Comparison of ENCODE assay signal across 10 mouse cellular contexts in genomic region chr10:57783289-57784130, GRCm38 (mm10). TPM values are rescaled to one million over a fixed set of nuclear protein-coding genes. Genes with fewer than 3 reads are reported as not detected.
DNase-seq lines count a peak whose midpoint lies in the region.
"Had no signal": no experiment of that assay in that cellular context is flagged by ENCODE, and none has a peak within 500 bp of the region (broad histone marks: within the 10 kb centered on the region; RNA-seq: fewer than 3 reads in every experiment).

No protein-coding gene starts in this region.

- WGBS in hindbrain, embryonic 10.5 days, result 29% methylated on average over 13 of the region's 13 CpGs

- peak overlapping the region; percentile 89 for H3K27ac ChIP-seq in hindbrain, embryonic 10.5 days

- no peaks in the 10 kb centered on the region for H3K27me3 ChIP-seq in hindbrain, embryonic 10.5 days (ENCODE audit: insufficient read depth, poor library complexity, severe bottlenecking)

- H3K9me3 ChIP-seq in hindbrain, embryonic 10.5 days, result no peaks in the 10 kb centered on the region

- peaks cover 17% of the 10 kb centered on the region for H3K36me3 ChIP-seq in hindbrain, embryonic 10.5 days

- DNase-seq in right cerebral cortex, adult 2 months (ENCODE audit: low spot score in 2 of 2), result peak; percentile 34 to 48
- no peak for DNase-seq in right cerebral cortex, postnatal 14 days
- DNase-seq in hindbrain, embryonic 10.5 days (ENCODE audit: low spot score), result peak; percentile 32
- peak; percentile 23 to 69 for DNase-seq in left cerebral cortex, postnatal 25 days (ENCODE audit: low spot score in 2 of 2)
- peak; percentile 43 for DNase-seq in right cerebral cortex, postnatal 25 days
- no peak for DNase-seq in retina, embryonic 14.5 days (ENCODE audit: low spot score)
- DNase-seq in kidney, adult 11 months, result no peak
- no peak for DNase-seq in heart, postnatal 36 days
- DNase-seq: cerebellum, postnatal 36 days; gastrocnemius, postnatal 14 days had no signal

- peaks cover 48% of the 10 kb centered on the region for H3K4me1 ChIP-seq in hindbrain, embryonic 10.5 days (replicated peaks)

- H3K4me3 ChIP-seq in hindbrain, embryonic 10.5 days, result peak overlapping the region; percentile 33

- intact Hi-C loops in left cerebral cortex, postnatal 25 days (cut with DNase I), result no loop called here
- intact Hi-C loops in heart, postnatal 36 days (cut with DNase I), result no loop called here

RNA-seq across cellular contexts. Expression of gene Fabp7, which starts 1.2 kb away (rescaled TPM):
- polyA plus RNA-seq in hindbrain, embryonic 10.5 days (2016; fragmentation: Nextera tagmentation; extraction: Ambion mirVana), result 518 and 856 TPM in 2 replicates
- 100 to 1,000 TPM in 1 of 2 experiments, 10 to 100 TPM in 1; 72.9 to 102 TPM for total RNA-seq in left cerebral cortex, postnatal 25 days (2021)
- 1 to 10 TPM in 1 of 2 experiments, under 1 TPM in 1; 0.64 to 1.0 TPM for total RNA-seq in heart, postnatal 36 days (2021)

RNA-seq across cellular contexts. Expression of gene Smpdl3a, which starts 10.6 kb away (rescaled TPM):
- 9.1 and 10.8 TPM in 2 replicates for polyA plus RNA-seq in hindbrain, embryonic 10.5 days (2016; fragmentation: Nextera tagmentation; extraction: Ambion mirVana)
- 10 to 100 TPM; 27.3 to 28.2 TPM for total RNA-seq in left cerebral cortex, postnatal 25 days (2021)
- 10 to 100 TPM; 59.1 to 64.4 TPM for total RNA-seq in heart, postnatal 36 days (2021)

Comparison
In these comparisons a context has a peak if more than half of its experiments do, and no peak if none do; other contexts are left out.
1. DNase-seq: peak in right cerebral cortex, adult 2 months (2 of 2), hindbrain, embryonic 10.5 days (single experiment), left cerebral cortex, postnatal 25 days (2 of 2) and right cerebral cortex, postnatal 25 days (single experiment); none in right cerebral cortex, postnatal 14 days (single experiment), retina, embryonic 14.5 days (single experiment), kidney, adult 11 months (single experiment) and heart, postnatal 36 days (0 of 2).
2. RNA of gene Fabp7, which starts 1.2 kb away (total RNA-seq): 72.9 to 102 TPM in left cerebral cortex, postnatal 25 days; 0.64 to 1.0 TPM in heart, postnatal 36 days; every median in the first group is over 10 times any median in the second.